Mouse (Mus musculus) lung, postnatal 0 days (tissue): ENCODE measurements around the gene Uba3. TPM values are rescaled to one million over a fixed set of nuclear protein-coding genes. Genes with fewer than 3 reads are reported as not detected.

Source experiments
- ATAC-seq: fragments of 200-750 bp; cut with Nextera tagmentation; 2 replicates; pipeline ENCODE4 v1.8.0; 2017; ENCODE audit warnings: moderate library complexity
- DNase-seq: peaks from one replicate; pipeline ENCODE4 v3.0.0-alpha.2; 2016; ENCODE audit warnings: low spot score
- H3K27ac ChIP-seq: fragments of 300-500 bp; sonication (generic); 2 replicates; pipeline ENCODE4 v1.5.1; 2014; ENCODE audit warnings: antibody characterized with exemption, mild to moderate bottlenecking, low read length, mixed read lengths
- H3K27me3 ChIP-seq: fragments of 300-500 bp; sonication (generic); replicated peaks from 2 replicates; pipeline ENCODE4 v1.6.1; 2014; ENCODE audit warnings: low read length, mixed read lengths; ENCODE audit not compliant: insufficient read depth
- H3K36me3 ChIP-seq: fragments of 300-500 bp; sonication (generic); 2 replicates; pipeline ENCODE4 v1.6.1; 2014; ENCODE audit warnings: low read length, mixed read lengths; ENCODE audit not compliant: insufficient read depth
- H3K4me1 ChIP-seq: fragments of 300-500 bp; sonication (generic); 2 replicates; pipeline ENCODE4 v1.6.1; 2014; ENCODE audit warnings: antibody characterized with exemption, low read depth, low read length, mixed read lengths; ENCODE audit not compliant: insufficient read depth
- H3K4me2 ChIP-seq: fragments of 300-500 bp; sonication (generic); replicated peaks from 2 replicates; pipeline ENCODE4 v1.6.1; 2014; ENCODE audit warnings: low read depth, mild to moderate bottlenecking, low read length, moderate library complexity, mixed read lengths
- H3K4me3 ChIP-seq: fragments of 300-500 bp; sonication (generic); 2 replicates; pipeline ENCODE4 v1.5.1; 2014; ENCODE audit warnings: low read depth, low read length
- H3K9ac ChIP-seq: fragments of 300-500 bp; sonication (generic); replicated peaks from 2 replicates; pipeline ENCODE4 v1.6.1; 2014; ENCODE audit warnings: low read depth, mild to moderate bottlenecking
- H3K9me3 ChIP-seq: fragments of 300-500 bp; sonication (generic); 2 replicates; pipeline ENCODE4 v1.6.1; 2016; ENCODE audit warnings: low read length, mixed read lengths
- CTCF ChIP-seq: IDR thresholded peaks from 2 replicates; pipeline ENCODE4 v1.5.1; 2016; ENCODE audit warnings: antibody characterized with exemption, mild to moderate bottlenecking
- EP300 ChIP-seq: IDR thresholded peaks from 2 replicates; pipeline ENCODE4 v1.6.1; 2016; ENCODE audit warnings: antibody characterized with exemption, mild to moderate bottlenecking, control low read depth
- WGBS: fragments of 180-500 bp; shearing (Covaris S2); extraction: QIAGEN DNeasy Blood & Tissue Kit; methylation state at CpG from one replicate; pipeline ENCODE4 v1.1.7; 2014; 5-methylcytosine and 5-hydroxymethylcytosine counted together
- polyA plus RNA-seq: library from polyadenylated mRNA; unstranded; fragments of >200 nt; fragmentation: Nextera tagmentation; extraction: Ambion mirVana; gene quantifications from 2 replicates; pipeline ENCODE4 v1.2.1, GENCODE M21; 2015

Gene Uba3
- polyA plus RNA-seq, 1 experiment from 2014 or later = 35.8 TPM

- Histone ChIP-seq H3K27me3 (no peaks in the 10 kb centered on the region), H3K27ac (peak overlapping the region; percentile 43), H3K4me2 (no peak overlapping the region), H3K9me3 (no peaks in the 10 kb centered on the region), H3K36me3 (no peaks in the 10 kb centered on the region), H3K4me3 (no peak overlapping the region), H3K4me1 (peaks cover 10% of the 10 kb centered on the region), H3K9ac (no peak overlapping the region)
- 24% methylated on average over 3 of the region's 3 CpGs for WGBS
- DNase-seq (peak; percentile 53), ATAC-seq (no peak)
- TF ChIP-seq EP300 = peak; percentile 32; the same call in 1 of the 2 replicates
- TF ChIP-seq CTCF = no peak
Observed at GRCm38 (mm10) chr6:97208406-97208805, 3.0 kb upstream of the Uba3 start.

GRCm38 (mm10) chr6:97207085-97207484 lies 1.6 kb upstream of the Uba3 start:
- Histone ChIP-seq H3K36me3 (no peaks in the 10 kb centered on the region), H3K4me3 (no peak overlapping the region), H3K27me3 (no peaks in the 10 kb centered on the region), H3K4me2 (no peak overlapping the region), H3K4me1 (peaks cover 7% of the 10 kb centered on the region), H3K9ac (no peak overlapping the region), H3K9me3 (no peaks in the 10 kb centered on the region), H3K27ac (no peak overlapping the region)
- ATAC-seq (no peak), DNase-seq (no peak)
- no peak for TF ChIP-seq CTCF
- no peak for TF ChIP-seq EP300
- WGBS = 62% methylated on average over 4 of the region's 4 CpGs

- Histone ChIP-seq H3K27me3 (no peaks in the 10 kb centered on the region), H3K4me1 (peaks cover 5% of the 10 kb centered on the region), H3K9me3 (no peaks in the 10 kb centered on the region), H3K27ac (peak overlapping the region; percentile 81), H3K9ac (peak overlapping the region; percentile 86), H3K4me2 (peak overlapping the region; percentile 87), H3K4me3 (peak overlapping the region; percentile 80), H3K36me3 (no peaks in the 10 kb centered on the region)
- no peak for TF ChIP-seq CTCF
- no peak for TF ChIP-seq EP300
- DNase-seq (peak; percentile 32), ATAC-seq (peak; percentile 24)
- WGBS = under 1% methylated on average over 16 of the region's 16 CpGs
Observed at GRCm38 (mm10) chr6:97204952-97205351, 495 bp downstream of the Uba3 start.

- H3K4me1 ChIP-seq = peaks cover 5% of the 10 kb centered on the region
- peak overlapping the region; percentile 87 for H3K4me2 ChIP-seq
- ATAC-seq (no peak), DNase-seq (no peak)
- peak overlapping the region; percentile 86 for H3K9ac ChIP-seq
- no peaks in the 10 kb centered on the region for H3K9me3 ChIP-seq
- H3K27me3 ChIP-seq = no peaks in the 10 kb centered on the region
- H3K27ac ChIP-seq = 0 out of 2 replicates have a peak overlapping the region, but pooled peaks have one; percentile 23
- no peaks in the 10 kb centered on the region for H3K36me3 ChIP-seq
- peak overlapping the region; percentile 80 for H3K4me3 ChIP-seq
- TF ChIP-seq EP300 (no peak), CTCF (no peak)
- WGBS = 9% methylated on average over 9 of the region's 9 CpGs
Observed at GRCm38 (mm10) chr6:97204252-97204869, 1.1 kb downstream of the Uba3 start.

- no peak for TF ChIP-seq EP300
- no peak for TF ChIP-seq CTCF
- Histone ChIP-seq H3K27me3 (no peaks in the 10 kb centered on the region), H3K9me3 (no peaks in the 10 kb centered on the region), H3K27ac (no peak overlapping the region), H3K4me3 (no peak overlapping the region), H3K4me1 (peaks cover 5% of the 10 kb centered on the region), H3K4me2 (no peak overlapping the region), H3K9ac (no peak overlapping the region), H3K36me3 (no peaks in the 10 kb centered on the region)
- WGBS = 47% methylated on average over 3 of the region's 3 CpGs
- ATAC-seq (no peak), DNase-seq (no peak)
Observed at GRCm38 (mm10) chr6:97202477-97202876, 3.0 kb downstream of the Uba3 start.

GRCm38 (mm10) chr6:97200437-97200836 lies 5.0 kb downstream of the Uba3 start:
- H3K9ac ChIP-seq = no peak overlapping the region
- H3K4me1 ChIP-seq = peaks cover 5% of the 10 kb centered on the region
- H3K27ac ChIP-seq = no peak overlapping the region
- H3K4me3 ChIP-seq = no peak overlapping the region
- H3K9me3 ChIP-seq = no peaks in the 10 kb centered on the region
- ATAC-seq (no peak), DNase-seq (no peak)
- 63% methylated on average over 3 of the region's 3 CpGs for WGBS
- H3K36me3 ChIP-seq = peaks cover 13% of the 10 kb centered on the region; the same call in 1 of the 2 replicates
- peak; percentile 21; the same call in 1 of the 2 replicates for TF ChIP-seq CTCF
- TF ChIP-seq EP300 = no peak
- H3K27me3 ChIP-seq = no peaks in the 10 kb centered on the region
- H3K4me2 ChIP-seq = no peak overlapping the region
